Mouse (Mus musculus) liver, embryonic 12.5 days (tissue): ENCODE results near the gene Ptgs1. TPM values are rescaled to one million over a fixed set of nuclear protein-coding genes. Genes with fewer than 3 reads are reported as not detected.

ENCODE experiments used
- polyA plus RNA-seq: library from polyadenylated mRNA; unstranded; fragments of >200 nt; fragmentation: Nextera tagmentation; extraction: Ambion mirVana; gene quantifications from 2 replicates; pipeline ENCODE4 v1.2.1, GENCODE M21; 2016

The Ptgs1 gene
- polyA plus RNA-seq, 1 experiment from 2014 or later, result 21.4 TPM

Other genes with a start within 250 kb of the Ptgs1 start
- 155 and 162 TPM in 2 replicates for gene Ndufa8, start 181.0 kb upstream of the Ptgs1 start, polyA plus RNA-seq
- gene Morn5, start 181.0 kb upstream of the Ptgs1 start, polyA plus RNA-seq, result 0.18 TPM in 1 of 2 replicates, not detected in the other
- gene Lhx6, start 125.0 kb upstream of the Ptgs1 start, polyA plus RNA-seq, result 0.29 and 0.39 TPM in 2 replicates
- 24.9 and 25.7 TPM in 2 replicates for gene Mrrf, start 94.0 kb upstream of the Ptgs1 start, polyA plus RNA-seq
- 28.2 and 29.9 TPM in 2 replicates for gene Rbm18, start 93.7 kb upstream of the Ptgs1 start, polyA plus RNA-seq
- gene Olfr338, start 143.1 kb downstream of the Ptgs1 start, polyA plus RNA-seq, result not detected in 2 replicates
- not detected in 2 replicates for gene Olfr339, start 188.5 kb downstream of the Ptgs1 start, polyA plus RNA-seq
- gene Olfr340, start 222.2 kb downstream of the Ptgs1 start, polyA plus RNA-seq, result not detected in 2 replicates